21 mouse cellular contexts compared by ENCODE assay signal in genomic region chr17:85620086-85620481, GRCm38 (mm10). TPM values are rescaled to one million over a fixed set of nuclear protein-coding genes. Genes with fewer than 3 reads are reported as not detected.
DNase-seq lines count a peak whose midpoint lies in the region; ATAC-seq and TF ChIP-seq lines count a peak whose summit lies in the region.
"Had no signal": no experiment of that assay in that cellular context is flagged by ENCODE, and none has a peak within 500 bp of the region (broad histone marks: within the 10 kb centered on the region; RNA-seq: fewer than 3 reads in every experiment).

No protein-coding gene starts in this region.

- H3K4me1 ChIP-seq in hindbrain, embryonic 10.5 days (replicated peaks), result peaks cover 43% of the 10 kb centered on the region
- H3K4me1 ChIP-seq in hindbrain, embryonic 14.5 days (replicated peaks; ENCODE audit: control insufficient read depth, insufficient read depth, low read length), result peaks cover 8% of the 10 kb centered on the region; the same call in 1 of the 2 replicates
- peaks cover 36% of the 10 kb centered on the region for H3K4me1 ChIP-seq in embryonic facial prominence, embryonic 15.5 days
- H3K4me1 ChIP-seq in midbrain, embryonic 10.5 days, result peaks cover 87% of the 10 kb centered on the region
- 0 out of 2 replicates have a peak, but pooled peaks cover 4% of the 10 kb centered on the region for H3K4me1 ChIP-seq in liver, postnatal 0 days (ENCODE audit: insufficient read depth)

- H3K9ac ChIP-seq in hindbrain, embryonic 14.5 days, result no peak overlapping the region
- no peak overlapping the region for H3K9ac ChIP-seq in embryonic facial prominence, embryonic 15.5 days
- no peak overlapping the region for H3K9ac ChIP-seq in liver, postnatal 0 days (replicated peaks)

- no peak overlapping the region for H3K27ac ChIP-seq in hindbrain, embryonic 10.5 days
- H3K27ac ChIP-seq in hindbrain, embryonic 14.5 days, result no peak overlapping the region
- H3K27ac ChIP-seq in embryonic facial prominence, embryonic 15.5 days (replicated peaks), result no peak overlapping the region
- no peak overlapping the region for H3K27ac ChIP-seq in midbrain, embryonic 10.5 days (replicated peaks)
- no peak overlapping the region for H3K27ac ChIP-seq in layer of hippocampus, adult 2 months
- H3K27ac ChIP-seq in liver, postnatal 0 days (ENCODE audit: low read depth), result no peak overlapping the region
- H3K27ac ChIP-seq: heart, embryonic 10.5 days; macrophage had no signal

- no peak overlapping the region for H3K4me2 ChIP-seq in hindbrain, embryonic 14.5 days (replicated peaks)
- 0 out of 2 replicates have a peak overlapping the region, but pooled peaks have one; percentile 66 for H3K4me2 ChIP-seq in embryonic facial prominence, embryonic 15.5 days (replicated peaks)
- no peak overlapping the region for H3K4me2 ChIP-seq in liver, postnatal 0 days (ENCODE audit: low read depth, low read length)

- 2% methylated on average over 6 of the region's 6 CpGs for WGBS in hindbrain, embryonic 10.5 days
- 2% methylated on average over 6 of the region's 6 CpGs for WGBS in hindbrain, embryonic 14.5 days
- WGBS in embryonic facial prominence, embryonic 15.5 days, result 9% methylated on average over 6 of the region's 6 CpGs
- WGBS in midbrain, embryonic 10.5 days, result under 1% methylated on average over 6 of the region's 6 CpGs
- 0% methylated on average over 6 of the region's 6 CpGs for WGBS in liver, postnatal 0 days (ENCODE audit: insufficient replicate concordance)

- no peak for ATAC-seq in hindbrain, embryonic 14.5 days (ENCODE audit: low FRiP score)
- no peak for ATAC-seq in embryonic facial prominence, embryonic 15.5 days (ENCODE audit: insufficient number of reproducible peaks, low FRiP score, low TSS enrichment, low read depth)
- no peak for ATAC-seq in liver, postnatal 0 days
- ATAC-seq: intestine, postnatal 0 days had no signal

- H3K27me3 ChIP-seq in hindbrain, embryonic 10.5 days (ENCODE audit: insufficient read depth, poor library complexity, severe bottlenecking), result peaks cover 100% of the 10 kb centered on the region
- H3K27me3 ChIP-seq in hindbrain, embryonic 14.5 days (ENCODE audit: control insufficient read depth, insufficient read depth, low read length), result peaks cover 97% of the 10 kb centered on the region
- peaks cover 94% of the 10 kb centered on the region for H3K27me3 ChIP-seq in embryonic facial prominence, embryonic 15.5 days
- H3K27me3 ChIP-seq in midbrain, embryonic 10.5 days (ENCODE audit: low read depth, poor library complexity, severe bottlenecking), result peaks cover 100% of the 10 kb centered on the region
- peaks cover 100% of the 10 kb centered on the region for H3K27me3 ChIP-seq in liver, postnatal 0 days (ENCODE audit: insufficient read depth, low read length)

- DNase-seq in hindbrain, embryonic 10.5 days (ENCODE audit: low spot score), result peak; percentile 45
- DNase-seq in hindbrain, embryonic 14.5 days (ENCODE audit: low spot score), result no peak
- DNase-seq in midbrain, embryonic 10.5 days (ENCODE audit: low spot score), result peak; percentile 44
- peak; percentile 84 for DNase-seq in retina, postnatal 1 day
- DNase-seq in layer of hippocampus, adult 2 months (ENCODE audit: low spot score in 2 of 2), result no peak
- no peak for DNase-seq in kidney, adult 8-10 months
- no peak for DNase-seq in liver, postnatal 0 days
- DNase-seq: cerebellum, postnatal 14 days; gastrocnemius, postnatal 10 days; heart, postnatal 36 days; kidney, postnatal 36 days; lung, adult 18-20 months; right cerebral cortex, postnatal 4 days; thymus, postnatal 25 days had no signal

- no peak for TF ChIP-seq EP300 in liver, postnatal 0 days (IDR thresholded peaks at IDR 0.05; ENCODE audit: low read depth)

- TF ChIP-seq CTCF in layer of hippocampus, adult 2 months (conservative IDR thresholded peaks at IDR 0.05), result no peak
- no peak for TF ChIP-seq CTCF in liver, postnatal 0 days (IDR thresholded peaks at IDR 0.05; ENCODE audit: low read depth)

- H3K36me3 ChIP-seq in hindbrain, embryonic 10.5 days, result no peaks in the 10 kb centered on the region
- no peaks in the 10 kb centered on the region for H3K36me3 ChIP-seq in hindbrain, embryonic 14.5 days (replicated peaks; ENCODE audit: control insufficient read depth, insufficient read depth)
- no peaks in the 10 kb centered on the region for H3K36me3 ChIP-seq in embryonic facial prominence, embryonic 15.5 days
- no peaks in the 10 kb centered on the region for H3K36me3 ChIP-seq in midbrain, embryonic 10.5 days
- no peaks in the 10 kb centered on the region for H3K36me3 ChIP-seq in liver, postnatal 0 days (replicated peaks; ENCODE audit: insufficient read depth, low read length)
- H3K36me3 ChIP-seq: heart, embryonic 10.5 days had no signal

- H3K9me3 ChIP-seq in hindbrain, embryonic 10.5 days, result no peaks in the 10 kb centered on the region
- no peaks in the 10 kb centered on the region for H3K9me3 ChIP-seq in hindbrain, embryonic 14.5 days (ENCODE audit: control insufficient read depth, low read length)
- H3K9me3 ChIP-seq in embryonic facial prominence, embryonic 15.5 days (replicated peaks), result no peaks in the 10 kb centered on the region
- no peaks in the 10 kb centered on the region for H3K9me3 ChIP-seq in midbrain, embryonic 10.5 days (replicated peaks)
- H3K9me3 ChIP-seq in liver, postnatal 0 days (ENCODE audit: low read length), result no peaks in the 10 kb centered on the region
- H3K9me3 ChIP-seq: heart, embryonic 10.5 days had no signal

- H3K4me3 ChIP-seq in hindbrain, embryonic 10.5 days, result no peak overlapping the region
- H3K4me3 ChIP-seq in hindbrain, embryonic 14.5 days (replicated peaks; ENCODE audit: low read length), result no peak overlapping the region
- peak overlapping the region; percentile 44; the same call in 1 of the 2 replicates for H3K4me3 ChIP-seq in embryonic facial prominence, embryonic 15.5 days (replicated peaks)
- peak overlapping the region; percentile 56 for H3K4me3 ChIP-seq in midbrain, embryonic 10.5 days
- H3K4me3 ChIP-seq in layer of hippocampus, adult 2 months, result no peak overlapping the region
- H3K4me3 ChIP-seq in liver, postnatal 0 days (ENCODE audit: low read depth, low read length), result no peak overlapping the region
- H3K4me3 ChIP-seq: myocyte had no signal

RNA-seq across cellular contexts. Expression of gene Six3, which starts 6.7 kb away (rescaled TPM):
- polyA plus RNA-seq in hindbrain, embryonic 10.5 days (2016; fragmentation: Nextera tagmentation; extraction: Ambion mirVana), result 0.46 and 1.9 TPM in 2 replicates
- polyA plus RNA-seq in hindbrain, embryonic 14.5 days (2014; fragmentation: Nextera tagmentation; extraction: Ambion mirVana), result 0.52 TPM in 1 of 2 replicates, not detected in the other
- 6.0 and 6.6 TPM in 2 replicates for polyA plus RNA-seq in embryonic facial prominence, embryonic 15.5 days (2015; fragmentation: Nextera tagmentation; extraction: Ambion mirVana)
- 4.0 and 7.9 TPM in 2 replicates for polyA plus RNA-seq in midbrain, embryonic 10.5 days (2016; fragmentation: Nextera tagmentation; extraction: Ambion mirVana)
- total RNA-seq in layer of hippocampus, adult 2 months (2021), result under 1 TPM in 1 of 2 experiments, not detected in 1; 0.20 TPM
- polyA plus RNA-seq in liver, postnatal 0 days (2015; fragmentation: Nextera tagmentation; extraction: Ambion mirVana), result not detected in 2 replicates
- total RNA-seq: adrenal gland, postnatal 4 days; ES-E14; gastrocnemius, postnatal 10 days; heart, postnatal 36 days had no signal
- polyA plus RNA-seq: intestine, postnatal 0 days; macrophage; myocyte had no signal

Comparison
In these comparisons a context has a peak if more than half of its experiments do, and no peak if none do; other contexts are left out.
1. DNase-seq: peak in hindbrain, embryonic 10.5 days (single experiment), midbrain, embryonic 10.5 days (single experiment) and retina, postnatal 1 day (single experiment); none in hindbrain, embryonic 14.5 days (single experiment), layer of hippocampus, adult 2 months (0 of 2), kidney, adult 8-10 months (0 of 2) and liver, postnatal 0 days (single experiment).
2. H3K4me3 ChIP-seq: peak in embryonic facial prominence, embryonic 15.5 days (single experiment) and midbrain, embryonic 10.5 days (single experiment); none in hindbrain, embryonic 10.5 days (single experiment), hindbrain, embryonic 14.5 days (single experiment), layer of hippocampus, adult 2 months (single experiment) and liver, postnatal 0 days (single experiment).